Mouse (Mus musculus): ENCODE data around the gene Gm8660.
"Not testable (repeated sequence)": the region's sequence is repeated elsewhere in the genome, so short reads cannot be mapped to it uniquely, and the experiment has no call there.

The Gm8660 gene

GRCm38 (mm10) chr7:22370939-22371338 is at the start of gene Gm8660:
Gene Gm8660, minus strand, starts transcription at chr7:22371039.
- not testable (repeated sequence) for DNase-seq (ENCODE audit: low spot score in 2 of 2)

GRCm38 (mm10) chr7:22413283-22413682 is 42.4 kb upstream of the Gm8660 start, which contains the start of gene Vmn1r148:
Gene Vmn1r148, plus strand, starts transcription at chr7:22413583.
- DNase-seq (ENCODE audit: low spot score in 2 of 2) = not testable (repeated sequence)

- DNase-seq (ENCODE audit: low spot score in 2 of 2) = not testable (repeated sequence)
Measured at GRCm38 (mm10) chr7:22329617-22330016, 41.2 kb downstream of the Gm8660 start, which contains the start of gene Gm4187. Gene Gm4187, minus strand, starts transcription at chr7:22329717.
